Mouse (Mus musculus) monocyte, adult 5-6 weeks (primary cell): ENCODE results near the gene Ifnar2. TPM values are rescaled to one million over a fixed set of nuclear protein-coding genes. Genes with fewer than 3 reads are reported as not detected.

ENCODE experiments used
- ATAC-seq: fragments of 153-309, 156-312 bp; replicated peaks from 2 replicates; pipeline ENCODE4 v1.8.0; 2017; ENCODE audit warnings: mild to moderate bottlenecking; ENCODE audit not compliant: low TSS enrichment, insufficient number of reproducible peaks, severe bottlenecking, poor library complexity, low FRiP score
- total RNA-seq: library from RNA; stranded (forward); fragments of 200-1000, 200-491, 200-594 nt; gene quantifications from 3 replicates; pipeline ENCODE4 v1.2.3, GENCODE M21; 2017

Ifnar2 gene
- total RNA-seq, 1 experiment from 2014 or later, result 243 TPM

DNA sequence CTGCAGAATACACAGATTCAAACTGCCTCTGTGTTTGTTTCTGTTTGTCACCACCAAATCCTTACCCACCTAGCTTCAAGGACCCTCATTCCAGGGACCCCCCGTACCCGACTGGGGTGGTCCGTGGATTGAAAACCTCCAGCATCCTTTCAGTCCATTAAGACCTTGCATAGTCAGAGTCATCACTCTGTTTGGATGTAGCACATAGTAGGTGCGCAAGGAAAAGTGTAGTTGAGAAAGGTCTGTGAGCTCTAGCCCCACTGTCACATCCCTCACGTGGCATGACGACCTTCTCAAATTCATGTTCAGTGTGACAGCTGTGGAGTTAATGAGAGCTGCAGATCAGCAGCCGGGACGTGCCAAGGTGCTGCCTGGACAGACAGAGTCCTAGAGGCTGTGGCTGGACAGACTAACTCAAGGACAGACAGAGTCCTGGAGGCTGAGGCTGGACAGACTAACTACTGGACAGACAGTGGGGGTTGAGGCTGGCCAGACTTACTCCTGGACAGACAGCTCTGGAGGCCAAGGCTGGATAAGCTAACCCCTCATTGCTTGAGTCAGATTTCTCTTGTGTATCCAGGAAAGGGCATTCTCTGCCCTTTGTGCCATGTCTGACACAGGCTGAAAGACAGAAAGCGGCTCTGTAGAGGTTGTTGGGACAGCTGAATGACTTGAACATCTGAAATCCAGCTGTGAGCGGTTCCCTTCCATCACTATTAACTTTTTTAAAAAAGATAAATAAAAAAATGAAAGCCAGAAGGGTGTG lies 15.6 kb upstream of the Ifnar2 start:
- ATAC-seq, result no peak

DNA sequence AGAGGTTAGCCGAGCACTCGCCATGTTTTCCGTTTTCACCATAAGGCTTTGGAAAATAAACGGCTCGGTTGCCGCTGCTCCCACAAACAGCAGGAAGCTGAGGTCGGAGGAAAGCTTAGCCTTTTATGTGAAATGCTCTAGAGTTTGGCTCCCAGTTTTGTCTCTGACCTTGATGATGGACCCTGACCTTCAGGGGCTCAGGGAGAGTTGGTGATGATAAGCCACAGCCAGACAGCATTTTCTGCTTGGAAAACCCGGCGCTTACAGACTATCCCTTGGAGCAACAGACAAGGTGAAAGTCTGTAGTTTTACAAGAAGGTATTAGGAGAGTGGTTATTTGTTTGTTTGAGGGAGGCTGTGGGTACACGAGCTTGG lies 15.1 kb upstream of the Ifnar2 start:
- no peak for ATAC-seq

DNA sequence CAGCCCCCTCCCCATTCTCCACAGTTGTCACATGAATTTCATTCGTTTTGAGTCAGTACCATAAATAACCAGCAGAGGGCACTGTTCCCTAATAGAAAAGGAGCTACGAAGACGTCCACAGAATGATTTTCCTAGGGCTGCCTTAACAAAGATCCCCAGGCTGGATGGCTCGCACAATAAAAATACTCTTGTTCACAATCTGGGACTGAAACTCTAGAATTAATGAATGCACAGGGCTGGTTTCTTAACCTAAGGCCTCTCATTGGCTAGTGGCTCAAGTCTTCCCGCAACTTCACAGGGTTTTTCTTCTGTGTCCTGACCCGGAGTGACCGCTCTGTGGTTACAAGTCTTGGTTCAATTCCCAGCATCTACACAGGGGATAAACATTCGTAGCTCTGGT lies 14.0 kb upstream of the Ifnar2 start:
- no peak for ATAC-seq

DNA sequence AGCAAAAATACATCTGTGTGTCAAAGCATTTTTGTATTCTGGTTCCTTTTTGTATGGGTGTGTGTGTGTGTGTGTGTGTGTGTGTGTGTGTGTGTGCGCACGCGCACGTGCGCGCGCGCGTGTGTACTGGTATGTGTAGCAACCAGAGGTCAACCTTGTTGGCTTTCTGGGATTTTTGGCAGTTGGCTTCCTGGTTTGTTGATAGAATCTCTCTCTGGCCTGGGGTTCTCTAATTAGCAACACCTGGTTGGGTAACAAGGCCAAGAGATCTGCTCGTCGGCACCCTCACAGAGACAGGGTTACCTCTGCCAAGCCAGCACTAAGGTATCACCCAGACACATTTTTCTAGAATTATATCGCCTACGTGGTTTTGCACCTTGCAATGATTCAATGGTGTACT lies 13.1 kb upstream of the Ifnar2 start:
- no peak for ATAC-seq

DNA sequence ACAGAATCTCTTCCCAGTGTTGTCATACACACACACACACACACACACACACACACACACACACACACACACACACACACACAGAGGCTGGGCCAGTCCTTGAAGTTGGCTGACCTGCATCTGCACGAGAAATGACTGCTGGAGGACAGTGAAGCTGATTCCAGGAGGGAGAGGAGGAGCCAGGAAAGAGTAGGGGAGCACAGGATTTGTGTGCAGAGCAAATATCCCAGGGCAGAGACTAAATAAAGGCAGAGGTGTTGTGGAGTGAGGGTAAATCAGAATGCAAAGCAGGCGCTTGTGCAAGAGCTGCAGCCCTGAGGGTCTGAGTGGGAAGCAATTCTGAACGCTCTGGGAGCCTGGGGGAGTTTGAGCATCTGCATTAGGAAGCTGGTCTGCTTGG lies 12.4 kb upstream of the Ifnar2 start:
- no peak for ATAC-seq

DNA sequence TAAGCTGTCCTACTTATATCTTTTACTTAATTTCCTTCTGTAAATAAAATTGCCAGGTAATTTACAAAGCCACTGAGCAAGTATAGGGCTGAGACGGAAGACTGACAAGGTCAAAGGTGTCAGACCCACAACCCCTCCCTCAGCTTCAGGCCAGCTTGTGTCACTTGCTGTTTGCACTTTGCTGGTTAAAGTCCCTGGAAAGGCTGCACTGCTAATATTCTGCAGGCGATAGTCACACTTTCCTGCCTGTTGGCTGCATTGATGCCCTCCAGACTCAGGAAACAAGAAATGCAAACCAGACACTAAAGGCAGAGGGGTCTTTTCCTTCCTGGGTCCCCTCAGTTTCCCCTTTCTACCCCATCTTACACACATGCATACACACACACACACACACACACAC lies 10.6 kb upstream of the Ifnar2 start:
- ATAC-seq, result no peak

DNA sequence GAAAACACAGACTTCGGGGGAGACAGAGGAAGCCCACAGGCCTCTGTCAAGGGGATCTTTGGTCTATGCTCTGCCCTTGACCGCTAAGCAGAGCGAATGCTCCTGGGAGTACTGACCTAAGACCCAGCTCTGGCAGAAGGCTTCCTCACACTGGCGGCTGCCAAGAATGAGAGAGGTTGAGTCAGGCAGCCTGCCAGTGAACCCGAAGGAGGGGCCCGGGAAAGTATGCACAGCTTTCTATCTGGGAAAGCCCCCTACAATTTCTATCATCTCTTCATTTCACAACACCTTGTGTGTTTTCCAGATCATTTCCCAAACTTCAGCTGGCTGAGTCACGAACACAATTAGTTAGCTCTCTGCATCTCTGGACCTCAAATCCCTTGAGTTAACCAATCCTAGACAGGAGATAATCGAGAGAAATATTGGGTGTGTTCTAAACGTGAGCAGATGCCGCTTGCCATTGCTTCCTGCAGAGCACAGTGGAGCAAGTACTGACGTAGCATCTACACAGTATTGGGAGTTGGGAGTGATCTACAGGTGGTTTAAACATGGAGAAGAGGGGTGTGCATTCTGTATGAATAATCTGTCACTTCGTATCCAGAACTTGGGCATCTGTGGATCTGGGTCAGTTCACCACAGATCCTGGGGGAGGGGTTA lies 9.8 kb upstream of the Ifnar2 start:
- no peak for ATAC-seq

DNA sequence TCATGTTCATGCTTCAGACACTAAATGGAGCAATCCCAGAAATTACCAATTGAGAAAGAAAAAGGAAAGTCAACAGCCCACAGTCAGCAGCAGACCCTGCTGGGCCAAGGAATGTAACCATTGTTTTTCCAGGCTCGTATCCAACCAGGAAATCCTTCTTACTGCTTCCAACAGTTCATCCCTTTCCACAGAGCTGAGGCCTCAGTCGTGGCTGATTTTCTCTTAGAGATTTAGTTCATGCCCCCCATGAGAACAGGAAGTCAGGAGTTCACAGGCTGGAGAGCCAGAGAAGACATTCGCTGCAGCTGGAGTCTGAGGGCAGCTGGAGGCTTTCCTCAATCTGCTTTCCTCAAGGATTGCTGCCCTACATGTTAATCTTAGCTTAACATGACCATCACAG lies 9.1 kb upstream of the Ifnar2 start:
- no peak for ATAC-seq

DNA sequence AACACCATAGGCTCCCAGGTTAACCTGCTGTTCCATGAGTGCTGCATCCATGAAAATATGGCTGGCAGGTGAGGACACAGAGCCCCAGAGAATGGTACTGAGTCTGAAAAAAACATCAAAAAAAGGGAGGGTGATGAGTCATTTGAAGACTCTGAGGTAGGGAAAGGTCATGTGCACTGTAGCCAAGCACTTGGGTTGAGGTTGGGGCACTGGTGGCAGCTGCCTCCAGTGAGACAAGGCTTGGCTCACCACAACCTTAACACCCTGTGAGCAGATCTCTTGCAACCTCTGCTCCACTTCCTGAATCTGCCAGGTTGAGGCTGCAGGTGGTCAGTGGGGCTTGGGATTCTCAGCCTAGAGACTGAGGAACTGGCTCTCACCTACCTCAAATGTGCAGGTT lies 6.0 kb upstream of the Ifnar2 start:
- peak; percentile 92 for ATAC-seq

DNA sequence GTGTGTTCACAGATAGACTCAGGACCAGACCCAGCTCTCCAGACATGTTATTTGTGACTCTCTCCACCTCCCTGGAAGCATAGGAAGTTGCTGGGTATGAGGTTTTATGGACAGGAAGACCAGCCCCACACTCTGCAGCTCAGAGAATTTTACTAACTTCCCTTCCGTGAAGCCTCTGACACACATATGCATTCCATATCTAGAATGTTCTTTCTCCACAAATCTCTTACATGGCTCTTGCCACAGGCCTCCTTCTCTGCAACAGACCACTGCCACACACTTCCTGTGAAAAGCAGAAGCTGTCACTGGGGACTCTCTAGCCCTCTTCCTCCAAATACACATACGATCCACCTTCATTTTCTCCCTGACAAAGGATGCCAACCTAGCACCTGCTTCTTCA lies 5.5 kb upstream of the Ifnar2 start:
- ATAC-seq, result peak; percentile 81

DNA sequence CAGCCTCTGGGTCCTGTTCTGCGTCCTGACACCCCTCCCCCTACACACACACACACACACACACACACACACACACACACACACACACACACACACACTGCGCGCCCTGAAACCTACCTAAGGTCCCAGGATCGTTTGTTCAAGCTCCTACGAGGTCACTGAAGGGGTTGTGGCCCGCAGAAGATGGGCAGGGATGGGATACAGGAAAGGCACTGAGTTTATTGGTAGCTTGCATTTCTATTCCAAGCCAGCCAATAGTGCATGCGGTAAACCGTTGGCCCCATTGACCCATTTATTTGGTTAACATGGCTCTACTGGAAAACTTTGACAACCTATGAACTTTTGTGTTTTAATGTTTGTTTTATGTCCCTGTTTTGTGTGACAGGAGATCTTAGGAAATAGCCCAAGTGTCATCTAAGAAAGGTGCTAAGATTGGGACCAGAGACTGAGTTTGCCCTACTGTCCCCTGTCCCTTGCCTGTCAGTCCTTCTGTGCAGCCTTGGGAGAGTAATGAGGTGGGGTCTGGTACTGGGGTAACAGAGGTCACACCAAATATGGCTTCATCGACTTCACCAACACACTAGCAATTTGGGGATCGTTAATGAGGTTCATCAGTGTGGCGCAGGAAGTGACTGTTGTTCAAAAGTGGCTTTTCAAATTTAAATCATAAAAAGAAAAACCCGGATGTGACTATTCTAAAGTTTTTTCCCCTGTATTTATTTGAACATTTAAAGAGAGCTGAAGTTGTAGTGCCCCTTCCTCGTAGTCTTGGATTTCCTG lies 1.1 kb downstream of the Ifnar2 start:
- no peak for ATAC-seq

DNA sequence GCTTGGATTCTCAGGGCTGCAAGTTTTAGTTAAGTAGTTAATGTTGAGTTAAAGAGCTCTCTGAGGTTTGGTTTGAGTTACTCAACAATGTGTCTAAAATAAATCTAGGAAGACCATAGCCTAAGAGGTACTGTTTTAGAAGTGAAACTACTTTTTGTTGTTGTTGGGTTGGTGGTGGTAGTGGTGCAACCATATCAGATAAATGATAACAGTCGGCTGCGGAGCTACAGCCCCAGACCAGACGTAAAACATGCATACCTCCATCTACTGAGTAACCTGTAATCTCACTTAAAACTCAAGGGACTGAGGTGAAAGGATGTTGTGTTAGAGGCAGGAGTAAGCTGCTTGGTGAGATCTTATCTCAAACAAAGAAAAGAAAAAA lies 1.7 kb downstream of the Ifnar2 start:
- ATAC-seq, result peak; percentile 14; the same call in 1 of the 2 replicates

DNA sequence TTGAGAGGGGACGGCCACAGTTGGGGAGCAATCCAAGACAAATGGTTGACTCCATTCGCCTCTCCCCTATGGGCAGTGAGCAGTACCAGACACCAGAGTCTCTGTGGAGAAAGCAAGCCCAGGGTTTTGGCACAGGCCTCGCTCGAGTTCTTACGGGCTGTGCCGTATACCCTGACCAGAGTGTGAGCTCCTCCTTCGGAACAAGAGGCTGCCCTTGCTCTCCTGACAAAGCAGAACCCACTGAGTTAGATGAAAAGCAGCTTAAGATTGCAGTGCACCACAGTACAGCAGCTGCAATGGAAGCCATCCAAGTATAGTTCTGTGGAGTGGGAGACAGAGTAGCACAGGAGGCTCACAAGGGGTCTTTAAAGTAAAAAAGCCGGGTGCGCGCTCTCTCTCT lies 4.1 kb downstream of the Ifnar2 start:
- ATAC-seq, result no peak

DNA sequence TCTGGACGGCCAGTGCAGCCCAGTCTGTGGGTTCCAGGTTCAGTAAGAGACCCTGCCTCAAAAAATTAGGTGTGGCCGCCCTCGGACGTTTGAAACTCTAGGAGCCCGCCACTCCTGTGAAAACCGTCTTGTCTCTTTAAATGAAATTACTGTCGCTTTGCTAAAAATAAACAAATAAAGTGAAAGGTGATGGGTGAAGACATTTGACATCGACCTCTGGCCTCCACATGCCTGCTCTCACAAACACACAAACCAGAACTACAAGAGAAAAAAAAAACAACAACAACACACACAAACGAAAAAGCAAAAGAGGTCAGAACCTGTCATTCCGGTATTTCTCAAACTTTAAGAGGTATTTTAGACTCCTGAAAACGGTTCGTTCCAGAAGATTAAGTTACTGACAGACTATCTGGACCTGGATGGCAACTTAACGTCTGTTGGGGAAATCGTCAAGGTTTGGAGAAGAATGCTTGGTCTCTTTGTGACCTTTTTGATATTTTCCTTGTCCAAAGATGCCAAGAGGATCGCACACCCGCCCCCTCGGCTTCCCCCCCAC lies 5.9 kb downstream of the Ifnar2 start:
- ATAC-seq, result no peak

DNA sequence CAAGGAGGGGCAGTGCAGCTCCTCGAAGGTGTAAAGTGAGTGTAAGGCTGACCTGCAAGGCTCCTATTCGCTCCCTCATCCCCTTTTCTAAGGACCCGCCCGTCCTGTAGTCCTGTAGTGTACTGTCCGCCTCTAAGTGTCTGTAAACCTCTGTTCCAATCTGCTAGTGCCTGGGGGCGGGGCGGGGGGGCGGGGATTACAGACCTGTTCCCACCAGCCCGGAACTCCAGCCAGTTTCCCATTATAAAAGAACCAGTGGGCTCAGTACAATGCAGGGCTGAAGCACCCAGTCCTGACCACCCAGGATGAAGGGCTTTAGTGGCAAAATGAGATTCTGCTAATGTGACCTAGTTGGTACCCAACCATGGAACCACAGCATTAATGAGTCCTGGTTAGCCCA lies 6.4 kb downstream of the Ifnar2 start:
- no peak for ATAC-seq

DNA sequence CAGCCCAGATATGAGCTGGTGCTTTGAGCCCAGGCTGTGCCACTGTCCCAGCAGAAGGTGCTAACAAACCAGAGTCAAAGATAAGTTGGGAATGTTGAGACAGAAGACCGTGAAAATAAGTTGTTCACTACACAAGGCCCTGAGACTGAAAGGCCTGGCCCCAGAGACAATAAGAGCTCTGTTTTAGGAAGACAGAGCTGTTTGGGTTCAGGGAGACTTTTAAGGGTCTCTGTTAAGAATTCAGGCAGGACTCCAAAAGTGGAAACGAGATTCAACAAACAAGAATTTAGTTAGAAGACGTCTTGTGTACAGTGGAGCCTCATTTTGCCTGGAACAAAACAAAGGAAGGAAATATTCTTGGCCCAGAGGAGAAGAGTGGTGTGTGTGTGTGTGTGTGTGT lies 6.8 kb downstream of the Ifnar2 start:
- no peak for ATAC-seq

DNA sequence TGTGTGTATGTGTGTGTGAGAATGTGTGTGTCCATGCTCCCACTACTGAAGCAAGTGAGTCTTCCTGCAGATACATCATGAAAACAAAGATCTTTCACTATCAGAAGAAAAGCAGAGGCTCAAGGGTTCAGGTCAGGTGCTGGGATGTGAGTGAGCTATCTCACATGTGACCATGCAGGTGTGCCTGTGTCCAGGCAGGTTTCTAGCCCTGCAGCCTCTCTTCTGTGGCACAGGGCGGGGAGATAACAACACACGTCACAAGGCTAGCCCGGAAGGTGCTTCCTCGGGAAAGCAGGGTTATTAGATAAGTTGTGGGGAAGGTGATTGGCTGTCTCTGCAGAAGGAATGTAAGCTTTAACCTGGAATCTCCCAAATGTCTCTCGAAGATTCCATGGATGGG lies 7.6 kb downstream of the Ifnar2 start:
- ATAC-seq, result no peak

DNA sequence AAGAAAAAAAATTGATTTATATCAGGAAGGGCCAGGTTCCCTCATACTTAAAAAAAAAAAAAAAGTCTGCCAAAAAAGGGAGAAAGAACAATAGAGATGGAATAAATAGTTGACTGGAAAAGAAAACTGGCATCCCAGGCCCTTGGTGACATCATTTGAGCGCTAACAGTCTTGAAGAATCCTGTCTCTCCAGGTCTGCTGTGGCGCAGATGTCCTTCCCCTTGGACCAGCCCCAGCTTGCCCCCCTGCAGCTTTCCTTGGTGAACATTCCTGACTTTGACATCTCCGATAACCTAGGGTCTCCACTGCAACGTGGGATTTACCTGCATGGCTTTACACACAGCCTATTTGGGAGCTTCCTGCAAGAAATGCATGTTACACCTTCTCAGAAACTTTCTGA lies 9.0 kb downstream of the Ifnar2 start:
- ATAC-seq, result no peak

DNA sequence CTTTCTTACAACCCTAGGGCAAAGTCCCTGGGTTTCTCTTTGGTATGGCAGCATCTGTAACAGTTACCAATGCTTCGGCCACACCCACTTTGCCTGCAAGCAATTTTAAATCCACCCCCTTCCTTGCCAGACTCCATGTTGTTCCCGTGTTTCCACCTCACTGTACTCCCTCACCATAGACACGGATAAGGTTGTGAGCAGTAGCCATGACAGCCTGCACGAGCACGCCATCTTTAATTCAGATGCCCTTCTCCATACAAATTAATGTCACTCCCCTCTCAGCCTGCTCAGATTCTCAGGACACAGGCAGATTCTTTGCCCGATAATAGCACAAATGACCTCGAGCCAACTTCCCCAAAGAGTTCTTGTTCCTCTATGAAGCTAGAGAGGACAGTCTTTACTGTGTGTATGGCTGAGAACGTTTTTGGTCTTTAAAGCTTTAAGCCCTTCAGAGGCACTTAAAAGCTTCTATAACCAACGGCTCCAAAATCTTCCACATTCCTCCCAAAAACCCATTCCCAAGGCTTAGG lies 9.7 kb downstream of the Ifnar2 start:
- peak; percentile 78 for ATAC-seq
